Mouse (Mus musculus) liver, embryonic 16.5 days (tissue): ENCODE measurements around the gene A230050P20Rik. TPM values are rescaled to one million over a fixed set of nuclear protein-coding genes. Genes with fewer than 3 reads are reported as not detected.
A peak's percentile ranks its signal among the peaks of the same experiment; 100 is the strongest.

ENCODE experiments used
- ATAC-seq: fragments of 200-750 bp; cut with Nextera tagmentation; 2 replicates; pipeline ENCODE4 v1.8.0; 2017; ENCODE audit warnings: low read depth, mild to moderate bottlenecking, moderate number of reproducible peaks, moderate library complexity
- H3K27ac ChIP-seq: fragments of 300-500 bp; sonication (generic); 2 replicates; pipeline ENCODE4 v1.5.1; 2014; ENCODE audit warnings: mild to moderate bottlenecking, low read length
- H3K27me3 ChIP-seq: fragments of 300-500 bp; sonication (generic); 2 replicates; pipeline ENCODE4 v1.6.1; 2014; ENCODE audit warnings: low read depth, low read length, mixed read lengths; ENCODE audit not compliant: control insufficient read depth, insufficient read depth
- H3K36me3 ChIP-seq: fragments of 300-500 bp; sonication (generic); 2 replicates; pipeline ENCODE4 v1.6.1; 2014; ENCODE audit warnings: mild to moderate bottlenecking; ENCODE audit not compliant: control insufficient read depth, insufficient read depth
- H3K4me1 ChIP-seq: fragments of 300-500 bp; sonication (generic); 2 replicates; pipeline ENCODE4 v1.6.1; 2014; ENCODE audit warnings: low read depth, low read length, mixed read lengths; ENCODE audit not compliant: control insufficient read depth
- H3K4me2 ChIP-seq: fragments of 300-500 bp; sonication (generic); 2 replicates; pipeline ENCODE4 v1.6.1; 2014; ENCODE audit warnings: low read depth, low read length, mixed read lengths
- H3K4me3 ChIP-seq: fragments of 300-500 bp; sonication (generic); 2 replicates; pipeline ENCODE4 v1.5.1; 2014; ENCODE audit warnings: low read depth, mild to moderate bottlenecking, low read length
- H3K9ac ChIP-seq: fragments of 300-500 bp; sonication (generic); 2 replicates; pipeline ENCODE4 v1.6.1; 2014; ENCODE audit warnings: low read depth, low read length
- H3K9me3 ChIP-seq: fragments of 300-500 bp; sonication (generic); replicated peaks from 2 replicates; pipeline ENCODE4 v1.6.1; 2016; ENCODE audit warnings: low read length; ENCODE audit not compliant: control insufficient read depth
- WGBS: fragments of 180-500 bp; shearing (Covaris S2); extraction: QIAGEN DNeasy Blood & Tissue Kit; methylation state at CpG from one replicate; pipeline ENCODE4 v1.1.7; 2014; ENCODE audit not compliant: insufficient replicate concordance; 5-methylcytosine and 5-hydroxymethylcytosine counted together
- polyA plus RNA-seq: library from polyadenylated mRNA; unstranded; fragments of >200 nt; fragmentation: Nextera tagmentation; extraction: Ambion mirVana; gene quantifications from 2 replicates; pipeline ENCODE4 v1.2.1, GENCODE M21; 2015

The A230050P20Rik gene
- polyA plus RNA-seq, 1 experiment from 2014 or later: 6.7 TPM

- H3K27ac ChIP-seq: no peak overlapping the region
- H3K9ac ChIP-seq: no peak overlapping the region
- H3K4me2 ChIP-seq: no peak overlapping the region
- H3K9me3 ChIP-seq: no peaks in the 10 kb centered on the region
- peaks cover 2% of the 10 kb centered on the region for H3K27me3 ChIP-seq
- H3K4me1 ChIP-seq: no peaks in the 10 kb centered on the region
- no peak for ATAC-seq
- no peak overlapping the region for H3K4me3 ChIP-seq
- no peaks in the 10 kb centered on the region for H3K36me3 ChIP-seq
- 60% methylated on average over 9 of the region's 9 CpGs for WGBS
Measured at GRCm38 (mm10) chr9:20837184-20837947, 31.1 kb upstream of the A230050P20Rik start.

GRCm38 (mm10) chr9:20838931-20839330 is 29.5 kb upstream of the A230050P20Rik start:
- Histone ChIP-seq H3K9me3 (no peaks in the 10 kb centered on the region), H3K9ac (no peak overlapping the region), H3K36me3 (no peaks in the 10 kb centered on the region), H3K4me3 (no peak overlapping the region), H3K4me2 (no peak overlapping the region), H3K4me1 (no peaks in the 10 kb centered on the region), H3K27me3 (no peaks in the 10 kb centered on the region; the same call in 1 of the 2 replicates), H3K27ac (no peak overlapping the region)
- 36% methylated on average over 6 of the region's 6 CpGs for WGBS
- no peak for ATAC-seq

GRCm38 (mm10) chr9:20842211-20842610 is 26.2 kb upstream of the A230050P20Rik start:
- no peaks in the 10 kb centered on the region for H3K27me3 ChIP-seq
- no peak overlapping the region for H3K9ac ChIP-seq
- H3K4me1 ChIP-seq: no peaks in the 10 kb centered on the region
- ATAC-seq: no peak
- no peak overlapping the region for H3K4me3 ChIP-seq
- H3K9me3 ChIP-seq: no peaks in the 10 kb centered on the region
- H3K27ac ChIP-seq: no peak overlapping the region
- H3K4me2 ChIP-seq: no peak overlapping the region
- H3K36me3 ChIP-seq: no peaks in the 10 kb centered on the region
- 9% methylated on average over 4 of the region's 4 CpGs for WGBS

- Histone ChIP-seq H3K27ac (no peak overlapping the region), H3K9me3 (no peaks in the 10 kb centered on the region), H3K27me3 (no peaks in the 10 kb centered on the region), H3K36me3 (no peaks in the 10 kb centered on the region), H3K4me3 (no peak overlapping the region), H3K4me2 (no peak overlapping the region), H3K4me1 (no peaks in the 10 kb centered on the region), H3K9ac (no peak overlapping the region)
- 23% methylated on average over 2 of the region's 2 CpGs for WGBS
- no peak for ATAC-seq
Measured at GRCm38 (mm10) chr9:20842670-20843069, 25.8 kb upstream of the A230050P20Rik start.

GRCm38 (mm10) chr9:20850179-20850578 is 18.3 kb upstream of the A230050P20Rik start:
- no peak for ATAC-seq
- Histone ChIP-seq H3K9ac (no peak overlapping the region), H3K27me3 (no peaks in the 10 kb centered on the region), H3K4me2 (no peak overlapping the region), H3K36me3 (no peaks in the 10 kb centered on the region), H3K27ac (no peak overlapping the region), H3K9me3 (no peaks in the 10 kb centered on the region), H3K4me3 (no peak overlapping the region), H3K4me1 (no peaks in the 10 kb centered on the region)
- WGBS: 53% methylated on average over 2 of the region's 2 CpGs

- H3K4me2 ChIP-seq: no peak overlapping the region
- H3K4me3 ChIP-seq: no peak overlapping the region
- peaks cover 2% of the 10 kb centered on the region; the same call in 1 of the 2 replicates for H3K4me1 ChIP-seq
- WGBS: 2% methylated on average over 6 of the region's 6 CpGs
- H3K9ac ChIP-seq: no peak overlapping the region
- H3K27ac ChIP-seq: no peak overlapping the region
- no peaks in the 10 kb centered on the region for H3K27me3 ChIP-seq
- no peaks in the 10 kb centered on the region for H3K36me3 ChIP-seq
- ATAC-seq: no peak
- no peaks in the 10 kb centered on the region for H3K9me3 ChIP-seq
Measured at GRCm38 (mm10) chr9:20857131-20857530, 11.3 kb upstream of the A230050P20Rik start.

GRCm38 (mm10) chr9:20859926-20860325 is 8.5 kb upstream of the A230050P20Rik start:
- no peak overlapping the region for H3K4me2 ChIP-seq
- WGBS: 24% methylated on average over 6 of the region's 6 CpGs
- peaks cover 2% of the 10 kb centered on the region; the same call in 1 of the 2 replicates for H3K4me1 ChIP-seq
- no peak overlapping the region for H3K9ac ChIP-seq
- H3K4me3 ChIP-seq: no peak overlapping the region
- H3K9me3 ChIP-seq: no peaks in the 10 kb centered on the region
- H3K27ac ChIP-seq: no peak overlapping the region
- H3K36me3 ChIP-seq: no peaks in the 10 kb centered on the region
- H3K27me3 ChIP-seq: no peaks in the 10 kb centered on the region
- ATAC-seq: no peak

GRCm38 (mm10) chr9:20861821-20862220 is 6.6 kb upstream of the A230050P20Rik start:
- 0 out of 2 replicates have a peak, but pooled peaks have one; percentile 4 for ATAC-seq
- H3K36me3 ChIP-seq: no peaks in the 10 kb centered on the region
- no peaks in the 10 kb centered on the region for H3K27me3 ChIP-seq
- no peaks in the 10 kb centered on the region for H3K9me3 ChIP-seq
- no peak overlapping the region for H3K9ac ChIP-seq
- H3K4me1 ChIP-seq: peaks cover 2% of the 10 kb centered on the region; the same call in 1 of the 2 replicates
- no peak overlapping the region for H3K27ac ChIP-seq
- no peak overlapping the region for H3K4me3 ChIP-seq
- WGBS: 6% methylated on average over 4 of the region's 4 CpGs
- no peak overlapping the region for H3K4me2 ChIP-seq

GRCm38 (mm10) chr9:20862225-20862624 is 6.2 kb upstream of the A230050P20Rik start:
- peaks cover 2% of the 10 kb centered on the region; the same call in 1 of the 2 replicates for H3K4me1 ChIP-seq
- no peak overlapping the region for H3K4me3 ChIP-seq
- H3K36me3 ChIP-seq: no peaks in the 10 kb centered on the region
- peak; percentile 15; the same call in 1 of the 2 replicates for ATAC-seq
- H3K4me2 ChIP-seq: no peak overlapping the region
- no peak overlapping the region for H3K27ac ChIP-seq
- no peaks in the 10 kb centered on the region for H3K27me3 ChIP-seq
- WGBS: 22% methylated on average over 4 of the region's 4 CpGs
- H3K9ac ChIP-seq: no peak overlapping the region
- no peaks in the 10 kb centered on the region for H3K9me3 ChIP-seq
